Mouse (Mus musculus) cerebellum, adult 2 months (tissue): ENCODE measurements around the gene Pigw.

Source experiments
- CTCF ChIP-seq: fragments of 200-500 bp; IDR thresholded peaks from 2 replicates; pipeline ENCODE4 v1.5.1; 2011; ENCODE audit warnings: low read depth, mild to moderate bottlenecking, control low read depth, low read length, moderate library complexity, borderline replicate concordance; ENCODE audit not compliant: insufficient read depth
- POLR2A ChIP-seq: fragments of 200-500 bp; IDR thresholded peaks from 2 replicates; pipeline ENCODE4 v1.6.1; 2011; ENCODE audit warnings: low read length, control low read depth, borderline replicate concordance; ENCODE audit not compliant: insufficient read depth

GRCm38 (mm10) chr11:84880465-84880961 lies 428 bp upstream of the Pigw start:
- TF ChIP-seq POLR2A (no peak), CTCF (no peak)
